Mouse (Mus musculus): ENCODE data around the gene Sdk1. TPM values are rescaled to one million over a fixed set of nuclear protein-coding genes. Genes with fewer than 3 reads are reported as not detected.

Sdk1 gene
- polyA plus RNA-seq, 1 experiment from 2014 or later = 1.2 TPM

GRCm38 (mm10) chr5:141388451-141388850 lies 147.2 kb downstream of the Sdk1 start:
- H3K4me2 ChIP-seq (ENCODE audit: low read depth, severe bottlenecking) = no peak overlapping the region
- H3K9me3 ChIP-seq (ENCODE audit: control insufficient read depth, low read length) = no peaks in the 10 kb centered on the region
- DNase-seq (ENCODE audit: low spot score) (no peak), ATAC-seq (ENCODE audit: insufficient number of reproducible peaks, low FRiP score, low TSS enrichment, low read depth) (no peak)
- 56% methylated on average over 2 of the region's 2 CpGs for WGBS
- H3K4me1 ChIP-seq (ENCODE audit: control insufficient read depth, insufficient read depth, low read length) = peaks cover 3% of the 10 kb centered on the region; the same call in 1 of the 2 replicates
- H3K36me3 ChIP-seq (ENCODE audit: control insufficient read depth, insufficient read depth, low read length) = no peaks in the 10 kb centered on the region
- no peaks in the 10 kb centered on the region for H3K27me3 ChIP-seq (ENCODE audit: control insufficient read depth, insufficient read depth, low read length)
- H3K4me3 ChIP-seq (ENCODE audit: low read depth, low read length) = no peak overlapping the region
- no peak overlapping the region for H3K27ac ChIP-seq (replicated peaks; ENCODE audit: low read depth, low read length)
- H3K9ac ChIP-seq (ENCODE audit: low read length) = no peak overlapping the region

GRCm38 (mm10) chr5:141390541-141390940 lies 149.3 kb downstream of the Sdk1 start:
- DNase-seq (ENCODE audit: low spot score) (peak; percentile 50), ATAC-seq (ENCODE audit: insufficient number of reproducible peaks, low FRiP score, low TSS enrichment, low read depth) (no peak)
- WGBS = 36% methylated on average over 4 of the region's 4 CpGs

GRCm38 (mm10) chr5:141391153-141391552 lies 149.9 kb downstream of the Sdk1 start:
- H3K9ac ChIP-seq (ENCODE audit: low read length) = no peak overlapping the region
- H3K27ac ChIP-seq (replicated peaks; ENCODE audit: low read depth, low read length) = no peak overlapping the region
- no peaks in the 10 kb centered on the region for H3K9me3 ChIP-seq (ENCODE audit: control insufficient read depth, low read length)
- no peak overlapping the region for H3K4me3 ChIP-seq (ENCODE audit: low read depth, low read length)
- H3K27me3 ChIP-seq (ENCODE audit: control insufficient read depth, insufficient read depth, low read length) = no peaks in the 10 kb centered on the region
- no peak for ATAC-seq (ENCODE audit: insufficient number of reproducible peaks, low FRiP score, low TSS enrichment, low read depth)
- 64% methylated on average over 5 of the region's 5 CpGs for WGBS
- peaks cover 3% of the 10 kb centered on the region; the same call in 1 of the 2 replicates for H3K4me1 ChIP-seq (ENCODE audit: control insufficient read depth, insufficient read depth, low read length)
- DNase-seq (ENCODE audit: low spot score) = no peak
- no peak overlapping the region for H3K4me2 ChIP-seq (ENCODE audit: low read depth, severe bottlenecking)
- no peaks in the 10 kb centered on the region for H3K36me3 ChIP-seq (ENCODE audit: control insufficient read depth, insufficient read depth, low read length)

More at GRCm38 (mm10) chr5:141390541-141390940, 149.3 kb downstream of the Sdk1 start:
- H3K9me3 ChIP-seq (ENCODE audit: control insufficient read depth, low read length) = no peaks in the 10 kb centered on the region
- H3K27me3 ChIP-seq (ENCODE audit: control insufficient read depth, insufficient read depth, low read length) = no peaks in the 10 kb centered on the region
- peaks cover 3% of the 10 kb centered on the region; the same call in 1 of the 2 replicates for H3K4me1 ChIP-seq (ENCODE audit: control insufficient read depth, insufficient read depth, low read length)
- no peak overlapping the region for H3K4me3 ChIP-seq (ENCODE audit: low read depth, low read length)
- H3K4me2 ChIP-seq (ENCODE audit: low read depth, severe bottlenecking) = no peak overlapping the region
- H3K27ac ChIP-seq (replicated peaks; ENCODE audit: low read depth, low read length) = no peak overlapping the region
- H3K9ac ChIP-seq (ENCODE audit: low read length) = no peak overlapping the region
- H3K36me3 ChIP-seq (ENCODE audit: control insufficient read depth, insufficient read depth, low read length) = no peaks in the 10 kb centered on the region

- DNase-seq (ENCODE audit: low spot score) (no peak), ATAC-seq (ENCODE audit: insufficient number of reproducible peaks, low FRiP score, low TSS enrichment, low read depth) (no peak)
- 85% methylated on average over 4 of the region's 4 CpGs for WGBS
- Histone ChIP-seq H3K36me3 (ENCODE audit: control insufficient read depth, insufficient read depth, low read length) (no peaks in the 10 kb centered on the region), H3K27ac (replicated peaks; ENCODE audit: low read depth, low read length) (no peak overlapping the region), H3K4me3 (ENCODE audit: low read depth, low read length) (no peak overlapping the region), H3K4me1 (ENCODE audit: control insufficient read depth, insufficient read depth, low read length) (peaks cover 2% of the 10 kb centered on the region; the same call in 1 of the 2 replicates), H3K27me3 (ENCODE audit: control insufficient read depth, insufficient read depth, low read length) (no peaks in the 10 kb centered on the region), H3K9me3 (ENCODE audit: control insufficient read depth, low read length) (no peaks in the 10 kb centered on the region), H3K9ac (ENCODE audit: low read length) (no peak overlapping the region), H3K4me2 (ENCODE audit: low read depth, severe bottlenecking) (no peak overlapping the region)
Measured at GRCm38 (mm10) chr5:141393846-141394245, 152.6 kb downstream of the Sdk1 start.

- Histone ChIP-seq H3K4me3 (ENCODE audit: low read depth, low read length) (no peak overlapping the region), H3K27me3 (ENCODE audit: control insufficient read depth, insufficient read depth, low read length) (no peaks in the 10 kb centered on the region), H3K36me3 (ENCODE audit: control insufficient read depth, insufficient read depth, low read length) (no peaks in the 10 kb centered on the region), H3K27ac (replicated peaks; ENCODE audit: low read depth, low read length) (no peak overlapping the region), H3K9ac (ENCODE audit: low read length) (no peak overlapping the region), H3K4me2 (ENCODE audit: low read depth, severe bottlenecking) (no peak overlapping the region), H3K4me1 (ENCODE audit: control insufficient read depth, insufficient read depth, low read length) (no peaks in the 10 kb centered on the region), H3K9me3 (ENCODE audit: control insufficient read depth, low read length) (no peaks in the 10 kb centered on the region)
- 94% methylated on average over 8 of the region's 8 CpGs for WGBS
- no peak for DNase-seq (ENCODE audit: low spot score)
- no peak for ATAC-seq (ENCODE audit: insufficient number of reproducible peaks, low FRiP score, low TSS enrichment, low read depth)
Measured at GRCm38 (mm10) chr5:141394586-141394985, 153.3 kb downstream of the Sdk1 start.

GRCm38 (mm10) chr5:141403741-141404140 lies 162.5 kb downstream of the Sdk1 start:
- H3K4me3 ChIP-seq (ENCODE audit: low read depth, low read length) = no peak overlapping the region
- no peaks in the 10 kb centered on the region for H3K36me3 ChIP-seq (ENCODE audit: control insufficient read depth, insufficient read depth, low read length)
- WGBS = 84% methylated on average over 8 of the region's 8 CpGs
- peaks cover 10% of the 10 kb centered on the region for H3K4me1 ChIP-seq (ENCODE audit: control insufficient read depth, insufficient read depth, low read length)
- H3K9ac ChIP-seq (ENCODE audit: low read length) = no peak overlapping the region
- H3K9me3 ChIP-seq (ENCODE audit: control insufficient read depth, low read length) = no peaks in the 10 kb centered on the region
- H3K4me2 ChIP-seq (ENCODE audit: low read depth, severe bottlenecking) = no peak overlapping the region
- ATAC-seq (ENCODE audit: insufficient number of reproducible peaks, low FRiP score, low TSS enrichment, low read depth) = no peak
- DNase-seq (ENCODE audit: low spot score) = no peak
- no peaks in the 10 kb centered on the region for H3K27me3 ChIP-seq (ENCODE audit: control insufficient read depth, insufficient read depth, low read length)
- H3K27ac ChIP-seq (replicated peaks; ENCODE audit: low read depth, low read length) = no peak overlapping the region

- DNase-seq (ENCODE audit: low spot score) (peak; percentile 43), ATAC-seq (ENCODE audit: insufficient number of reproducible peaks, low FRiP score, low TSS enrichment, low read depth) (no peak)
- H3K4me3 ChIP-seq (ENCODE audit: low read depth, low read length) = no peak overlapping the region
- no peak overlapping the region for H3K27ac ChIP-seq (replicated peaks; ENCODE audit: low read depth, low read length)
- H3K9ac ChIP-seq (ENCODE audit: low read length) = no peak overlapping the region
- H3K4me1 ChIP-seq (ENCODE audit: control insufficient read depth, insufficient read depth, low read length) = peaks cover 10% of the 10 kb centered on the region
- no peaks in the 10 kb centered on the region for H3K36me3 ChIP-seq (ENCODE audit: control insufficient read depth, insufficient read depth, low read length)
- H3K4me2 ChIP-seq (ENCODE audit: low read depth, severe bottlenecking) = no peak overlapping the region
- 20% methylated on average over 2 of the region's 2 CpGs for WGBS
- H3K27me3 ChIP-seq (ENCODE audit: control insufficient read depth, insufficient read depth, low read length) = no peaks in the 10 kb centered on the region
- no peaks in the 10 kb centered on the region for H3K9me3 ChIP-seq (ENCODE audit: control insufficient read depth, low read length)
Measured at GRCm38 (mm10) chr5:141404651-141405050, 163.4 kb downstream of the Sdk1 start.

- Histone ChIP-seq H3K4me2 (ENCODE audit: low read depth, severe bottlenecking) (no peak overlapping the region), H3K36me3 (ENCODE audit: control insufficient read depth, insufficient read depth, low read length) (no peaks in the 10 kb centered on the region), H3K9me3 (ENCODE audit: control insufficient read depth, low read length) (no peaks in the 10 kb centered on the region), H3K4me3 (ENCODE audit: low read depth, low read length) (no peak overlapping the region), H3K4me1 (ENCODE audit: control insufficient read depth, insufficient read depth, low read length) (peaks cover 10% of the 10 kb centered on the region), H3K27ac (replicated peaks; ENCODE audit: low read depth, low read length) (no peak overlapping the region), H3K9ac (ENCODE audit: low read length) (no peak overlapping the region), H3K27me3 (ENCODE audit: control insufficient read depth, insufficient read depth, low read length) (no peaks in the 10 kb centered on the region)
- ATAC-seq (ENCODE audit: insufficient number of reproducible peaks, low FRiP score, low TSS enrichment, low read depth) = no peak
- 72% methylated on average over 7 of the region's 7 CpGs for WGBS
- DNase-seq (ENCODE audit: low spot score) = no peak
Measured at GRCm38 (mm10) chr5:141406926-141407325, 165.6 kb downstream of the Sdk1 start.

- ATAC-seq (ENCODE audit: insufficient number of reproducible peaks, low FRiP score, low TSS enrichment, low read depth) (no peak), DNase-seq (ENCODE audit: low spot score) (no peak)
- Histone ChIP-seq H3K4me2 (ENCODE audit: low read depth, severe bottlenecking) (no peak overlapping the region), H3K27ac (replicated peaks; ENCODE audit: low read depth, low read length) (no peak overlapping the region), H3K27me3 (ENCODE audit: control insufficient read depth, insufficient read depth, low read length) (no peaks in the 10 kb centered on the region), H3K4me3 (ENCODE audit: low read depth, low read length) (no peak overlapping the region), H3K4me1 (ENCODE audit: control insufficient read depth, insufficient read depth, low read length) (no peaks in the 10 kb centered on the region), H3K36me3 (ENCODE audit: control insufficient read depth, insufficient read depth, low read length) (no peaks in the 10 kb centered on the region), H3K9me3 (ENCODE audit: control insufficient read depth, low read length) (no peaks in the 10 kb centered on the region), H3K9ac (ENCODE audit: low read length) (no peak overlapping the region)
- 70% methylated on average over 11 of the region's 11 CpGs for WGBS
Measured at GRCm38 (mm10) chr5:141413013-141413412, 171.7 kb downstream of the Sdk1 start.

Data from limb, embryonic 11.5 days (tissue).